10 mouse cellular contexts compared by ENCODE assay signal in the genomic region with DNA sequence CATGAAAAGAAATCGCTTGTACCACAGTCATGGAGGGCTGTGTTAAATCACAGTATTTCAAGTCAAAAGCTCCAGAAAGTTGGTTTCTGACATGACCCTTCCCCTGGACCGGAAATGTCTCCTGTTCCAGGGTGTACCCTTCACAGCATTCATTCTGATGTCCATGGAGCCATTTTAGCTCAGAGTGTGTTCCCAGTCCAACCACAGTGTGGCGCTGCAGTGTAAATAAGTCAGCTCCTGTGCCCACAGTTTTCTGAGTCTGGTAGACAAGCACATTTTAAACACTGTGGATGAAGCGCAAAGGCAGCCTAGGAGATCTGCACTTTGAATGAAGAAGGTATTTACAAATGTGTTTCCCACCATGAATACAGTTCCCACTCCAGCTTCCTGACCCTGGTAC.
DNase-seq lines count a peak whose midpoint lies in the region; ATAC-seq lines count a peak whose summit lies in the region.
"Had no signal": no experiment of that assay in that cellular context is flagged by ENCODE, and none has a peak within 500 bp of the region (broad histone marks: within the 10 kb centered on the region; RNA-seq: fewer than 3 reads in every experiment).

No protein-coding gene starts in this region.

- no peak for ATAC-seq in midbrain, embryonic 14.5 days (ENCODE audit: low FRiP score, low TSS enrichment)

- H3K27ac ChIP-seq in midbrain, embryonic 14.5 days (replicated peaks; ENCODE audit: low read depth, low read length) = no peak overlapping the region
- H3K27ac ChIP-seq: embryonic facial prominence, embryonic 13.5 days; macrophage had no signal

- 48% methylated on average over 4 of the region's 4 CpGs for WGBS in midbrain, embryonic 14.5 days

- H3K4me2 ChIP-seq in midbrain, embryonic 14.5 days (ENCODE audit: low read length) = no peak overlapping the region
- H3K4me2 ChIP-seq: embryonic facial prominence, embryonic 13.5 days had no signal

- no peaks in the 10 kb centered on the region for H3K9me3 ChIP-seq in midbrain, embryonic 14.5 days (ENCODE audit: control insufficient read depth, low read length)
- H3K9me3 ChIP-seq: embryonic facial prominence, embryonic 13.5 days had no signal

- no peaks in the 10 kb centered on the region for H3K36me3 ChIP-seq in midbrain, embryonic 14.5 days (ENCODE audit: control insufficient read depth, insufficient read depth, low read length)
- H3K36me3 ChIP-seq: embryonic facial prominence, embryonic 13.5 days had no signal

- no peaks in the 10 kb centered on the region for H3K4me1 ChIP-seq in midbrain, embryonic 14.5 days (ENCODE audit: control insufficient read depth, insufficient read depth, low read length)

- no peaks in the 10 kb centered on the region for H3K27me3 ChIP-seq in midbrain, embryonic 14.5 days (ENCODE audit: control insufficient read depth, insufficient read depth, low read length)
- H3K27me3 ChIP-seq: embryonic facial prominence, embryonic 13.5 days had no signal

- peak; percentile 10 for DNase-seq in ovary, postnatal 36 days (ENCODE audit: low spot score)
- DNase-seq in ovary, postnatal 10 days (ENCODE audit: low spot score) = no peak
- DNase-seq in c-Kit-positive CD71-negative TER-119-negative erythroid progenitor cells, embryonic 14.5 days (ENCODE audit: low read depth) = peak; percentile 20
- DNase-seq in frontal cortex, postnatal 25 days (ENCODE audit: low spot score in 2 of 2) = peak; percentile 56 to 57
- DNase-seq in layer of hippocampus, postnatal 10 days (ENCODE audit: low spot score in 2 of 2) = peak; percentile 52 to 67
- peak; percentile 81 for DNase-seq in midbrain, embryonic 14.5 days
- DNase-seq in spleen, adult 18-20 months = no peak
- DNase-seq in gastrocnemius, postnatal 25 days = no peak

- H3K9ac ChIP-seq in midbrain, embryonic 14.5 days (replicated peaks; ENCODE audit: low read length) = no peak overlapping the region
- H3K9ac ChIP-seq: embryonic facial prominence, embryonic 13.5 days had no signal

- H3K4me3 ChIP-seq in midbrain, embryonic 14.5 days (replicated peaks; ENCODE audit: low read depth, low read length) = no peak overlapping the region
- H3K4me3 ChIP-seq: embryonic facial prominence, embryonic 13.5 days had no signal

Comparison
In these comparisons a context has a peak if more than half of its experiments do, and no peak if none do; other contexts are left out.
1. DNase-seq: peak in ovary, postnatal 36 days (single experiment), c-Kit-positive CD71-negative TER-119-negative erythroid progenitor cells, embryonic 14.5 days (single experiment), frontal cortex, postnatal 25 days (2 of 2), layer of hippocampus, postnatal 10 days (2 of 2) and midbrain, embryonic 14.5 days (single experiment); none in ovary, postnatal 10 days (single experiment), spleen, adult 18-20 months (0 of 2) and gastrocnemius, postnatal 25 days (single experiment).